Mouse (Mus musculus): ENCODE data around the gene Kat6b. TPM values are rescaled to one million over a fixed set of nuclear protein-coding genes. Genes with fewer than 3 reads are reported as not detected.

Kat6b gene
- polyA plus RNA-seq, 1 experiment from 2014 or later = 14.2 TPM

DNA sequence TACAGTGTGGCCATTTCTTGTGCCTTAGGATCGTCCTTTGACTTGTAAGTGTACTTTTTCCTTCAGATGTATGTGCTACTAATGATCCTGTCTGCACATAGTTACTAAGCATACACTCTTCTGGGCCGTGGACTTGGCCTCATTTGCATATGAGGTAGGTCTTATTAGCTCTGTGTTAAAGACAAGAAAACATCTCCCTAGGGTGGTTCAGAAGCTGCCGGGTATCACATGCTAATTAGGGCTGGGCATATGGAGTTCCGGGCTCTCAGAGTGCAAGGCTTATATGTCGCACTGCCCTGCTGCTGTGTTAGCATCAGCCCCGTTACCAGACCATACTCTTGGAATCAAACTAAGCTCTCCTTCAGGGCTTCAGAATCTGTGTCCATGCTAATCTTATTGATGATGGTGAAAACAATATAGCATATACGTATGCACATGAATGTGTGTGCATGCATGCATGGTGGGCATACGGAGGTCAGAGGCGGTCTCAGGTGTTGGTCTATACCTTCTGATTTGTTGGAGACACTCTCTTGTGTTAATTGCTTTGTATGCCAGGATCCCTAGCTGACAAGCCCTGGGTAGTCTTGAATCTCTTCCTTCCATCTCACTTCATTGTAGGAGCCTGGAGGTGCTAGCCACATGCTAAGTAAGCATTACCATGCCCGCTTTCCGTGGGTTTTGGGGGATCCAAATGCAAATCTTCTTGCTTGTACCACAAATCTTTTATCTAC lies 53.5 kb downstream of the Kat6b start:
- Histone ChIP-seq H3K27ac (replicated peaks) (no peak overlapping the region), H3K27me3 (replicated peaks; ENCODE audit: low read depth, poor library complexity, severe bottlenecking) (no peaks in the 10 kb centered on the region), H3K9me3 (no peaks in the 10 kb centered on the region), H3K4me1 (peaks cover 15% of the 10 kb centered on the region), H3K4me3 (no peak overlapping the region), H3K36me3 (replicated peaks) (0 out of 2 replicates have a peak, but pooled peaks cover 9% of the 10 kb centered on the region)
- 85% methylated on average over 11 of the region's 11 CpGs for WGBS
- DNase-seq (ENCODE audit: low spot score) = no peak

GRCm38 (mm10) chr14:21536485-21537181 lies 55.4 kb downstream of the Kat6b start:
- DNase-seq (ENCODE audit: low spot score) = no peak
- Histone ChIP-seq H3K4me1 (peaks cover 24% of the 10 kb centered on the region), H3K27ac (replicated peaks) (no peak overlapping the region), H3K36me3 (replicated peaks) (peaks cover 15% of the 10 kb centered on the region; the same call in 1 of the 2 replicates), H3K9me3 (no peaks in the 10 kb centered on the region), H3K27me3 (replicated peaks; ENCODE audit: low read depth, poor library complexity, severe bottlenecking) (no peaks in the 10 kb centered on the region), H3K4me3 (no peak overlapping the region)
- 85% methylated on average over 11 of the region's 11 CpGs for WGBS

DNA sequence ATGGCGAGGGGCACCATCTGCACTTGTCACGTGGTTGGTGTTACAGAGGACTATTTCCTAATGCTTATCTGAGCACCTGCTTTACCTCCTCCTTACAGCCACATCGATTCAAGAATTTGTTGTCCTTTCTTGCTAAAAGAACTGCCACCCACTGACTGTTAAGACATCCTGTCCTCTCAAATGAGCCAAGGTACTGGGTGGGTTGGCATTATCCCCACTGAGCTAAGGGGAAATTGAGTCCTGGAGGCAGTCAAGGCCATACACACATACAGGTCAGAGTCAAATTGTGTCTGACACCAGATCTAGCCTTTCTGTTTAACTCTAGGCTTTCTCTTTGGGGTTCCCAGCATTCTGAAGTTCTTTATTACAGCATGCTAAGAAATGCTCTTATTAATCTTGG lies 56.6 kb downstream of the Kat6b start:
- no peaks in the 10 kb centered on the region for H3K27me3 ChIP-seq (replicated peaks; ENCODE audit: low read depth, poor library complexity, severe bottlenecking)
- no peak overlapping the region for H3K4me3 ChIP-seq
- DNase-seq (ENCODE audit: low spot score) = no peak
- peaks cover 4% of the 10 kb centered on the region; the same call in 1 of the 2 replicates for H3K9me3 ChIP-seq
- WGBS = 90% methylated on average over 3 of the region's 3 CpGs
- no peak overlapping the region for H3K27ac ChIP-seq (replicated peaks)
- H3K4me1 ChIP-seq = peaks cover 24% of the 10 kb centered on the region
- peaks cover 25% of the 10 kb centered on the region for H3K36me3 ChIP-seq (replicated peaks)

DNA sequence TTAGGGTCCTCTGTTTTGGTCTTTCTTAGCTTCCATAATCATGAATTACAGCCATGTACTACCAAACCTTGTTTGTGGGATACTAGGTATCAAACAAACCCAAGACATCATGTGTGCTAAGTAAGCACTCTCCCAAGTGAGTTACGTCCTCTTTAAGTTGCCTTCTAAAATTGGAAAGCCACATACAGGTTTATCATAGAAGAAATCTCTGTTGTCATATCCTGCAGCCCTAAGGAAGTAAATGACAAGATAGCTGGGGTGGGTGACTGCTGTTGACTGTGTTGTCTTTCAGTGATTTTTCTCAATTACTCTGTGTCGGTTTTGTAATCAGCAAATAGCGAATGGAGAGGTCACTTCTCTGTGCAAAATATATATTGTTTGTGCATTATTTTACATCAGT lies 58.5 kb downstream of the Kat6b start:
- Histone ChIP-seq H3K4me3 (no peak overlapping the region), H3K9me3 (peaks cover 4% of the 10 kb centered on the region; the same call in 1 of the 2 replicates), H3K27me3 (replicated peaks; ENCODE audit: low read depth, poor library complexity, severe bottlenecking) (no peaks in the 10 kb centered on the region), H3K4me1 (peaks cover 15% of the 10 kb centered on the region), H3K36me3 (replicated peaks) (peaks cover 18% of the 10 kb centered on the region), H3K27ac (replicated peaks) (no peak overlapping the region)
- WGBS = 89% methylated on average over 3 of the region's 3 CpGs
- no peak for DNase-seq (ENCODE audit: low spot score)

DNA sequence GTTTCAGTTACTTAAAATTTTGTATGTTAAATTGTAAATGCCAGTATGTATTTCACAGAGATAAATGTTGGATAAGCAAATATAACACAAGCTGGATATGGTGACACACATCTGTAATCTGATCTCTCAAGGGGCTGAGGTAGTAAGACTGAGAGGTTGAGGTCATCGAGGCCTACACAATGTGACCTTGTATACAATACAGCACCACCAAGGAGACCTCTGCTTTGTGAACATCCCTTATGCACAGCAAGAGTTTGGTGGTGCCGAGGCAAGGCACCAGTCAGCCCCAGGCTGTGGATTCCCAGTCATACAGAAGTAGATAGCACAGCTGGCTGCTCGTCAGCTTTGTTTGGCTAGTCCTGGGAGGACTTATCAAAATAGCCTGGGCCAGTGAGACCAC lies 59.1 kb downstream of the Kat6b start:
- Histone ChIP-seq H3K27me3 (replicated peaks; ENCODE audit: low read depth, poor library complexity, severe bottlenecking) (no peaks in the 10 kb centered on the region), H3K36me3 (replicated peaks) (peaks cover 16% of the 10 kb centered on the region), H3K4me3 (no peak overlapping the region), H3K27ac (replicated peaks) (no peak overlapping the region), H3K4me1 (peaks cover 18% of the 10 kb centered on the region), H3K9me3 (peaks cover 4% of the 10 kb centered on the region; the same call in 1 of the 2 replicates)
- DNase-seq (ENCODE audit: low spot score) = no peak
- 40% methylated on average over 3 of the region's 3 CpGs for WGBS

GRCm38 (mm10) chr14:21545529-21545928 lies 64.3 kb downstream of the Kat6b start:
- peaks cover 37% of the 10 kb centered on the region for H3K4me1 ChIP-seq
- H3K9me3 ChIP-seq = peaks cover 4% of the 10 kb centered on the region; the same call in 1 of the 2 replicates
- no peaks in the 10 kb centered on the region for H3K27me3 ChIP-seq (replicated peaks; ENCODE audit: low read depth, poor library complexity, severe bottlenecking)
- peaks cover 16% of the 10 kb centered on the region for H3K36me3 ChIP-seq (replicated peaks)
- H3K27ac ChIP-seq (replicated peaks) = peak overlapping the region; percentile 31; the same call in 1 of the 2 replicates
- no peak overlapping the region for H3K4me3 ChIP-seq
- no peak for DNase-seq (ENCODE audit: low spot score)
- 78% methylated on average over 4 of the region's 4 CpGs for WGBS

DNA sequence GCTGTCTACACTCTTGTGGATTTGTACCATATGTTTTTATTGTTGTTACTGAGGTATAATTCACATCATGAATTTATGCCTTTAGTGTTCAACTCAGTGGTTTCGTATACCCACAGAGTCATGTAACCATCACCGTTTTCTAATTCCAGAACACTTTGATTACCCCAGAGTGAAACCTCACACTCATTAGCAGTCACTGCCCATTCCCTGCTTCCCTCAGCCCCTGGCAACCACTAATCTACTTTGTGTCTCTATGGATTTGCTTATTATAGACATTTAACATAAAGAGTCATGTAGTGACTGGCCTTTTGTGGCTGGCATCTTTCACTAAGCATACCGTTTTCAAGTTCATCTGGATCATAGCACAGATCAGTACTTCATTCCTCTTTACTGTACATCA lies 65.1 kb downstream of the Kat6b start:
- peaks cover 4% of the 10 kb centered on the region; the same call in 1 of the 2 replicates for H3K9me3 ChIP-seq
- no peaks in the 10 kb centered on the region for H3K27me3 ChIP-seq (replicated peaks; ENCODE audit: low read depth, poor library complexity, severe bottlenecking)
- no peak overlapping the region for H3K4me3 ChIP-seq
- peaks cover 35% of the 10 kb centered on the region for H3K4me1 ChIP-seq
- DNase-seq (ENCODE audit: low spot score) = no peak
- H3K36me3 ChIP-seq (replicated peaks) = peaks cover 12% of the 10 kb centered on the region
- WGBS = 76% methylated on average over 3 of the region's 3 CpGs
- H3K27ac ChIP-seq (replicated peaks) = no peak overlapping the region; the same call in 1 of the 2 replicates

DNA sequence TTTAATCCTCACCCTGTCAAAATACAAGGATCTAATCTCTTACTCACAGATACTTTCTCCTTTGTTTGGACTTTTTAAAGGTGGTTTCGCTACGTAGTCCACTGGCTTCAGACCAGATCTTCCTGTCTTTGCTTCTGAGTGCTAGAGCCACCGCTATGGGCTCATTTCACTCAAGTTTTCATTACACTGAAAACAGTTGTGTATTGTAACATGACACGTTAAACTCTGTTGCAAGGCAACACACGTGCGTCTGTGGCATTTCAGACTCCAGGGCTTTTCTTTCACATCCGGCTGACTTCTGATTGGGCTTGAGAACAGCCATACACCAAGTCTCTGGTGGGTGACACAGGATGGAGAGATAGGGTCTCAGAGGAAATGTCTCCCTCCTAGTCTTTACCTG lies 66.1 kb downstream of the Kat6b start:
- peaks cover 35% of the 10 kb centered on the region for H3K4me1 ChIP-seq
- no peak for DNase-seq (ENCODE audit: low spot score)
- H3K27me3 ChIP-seq (replicated peaks; ENCODE audit: low read depth, poor library complexity, severe bottlenecking) = no peaks in the 10 kb centered on the region
- H3K4me3 ChIP-seq = no peak overlapping the region
- no peak overlapping the region for H3K27ac ChIP-seq (replicated peaks)
- H3K9me3 ChIP-seq = peaks cover 2% of the 10 kb centered on the region; the same call in 1 of the 2 replicates
- H3K36me3 ChIP-seq (replicated peaks) = peaks cover 5% of the 10 kb centered on the region
- 49% methylated on average over 7 of the region's 7 CpGs for WGBS

DNA sequence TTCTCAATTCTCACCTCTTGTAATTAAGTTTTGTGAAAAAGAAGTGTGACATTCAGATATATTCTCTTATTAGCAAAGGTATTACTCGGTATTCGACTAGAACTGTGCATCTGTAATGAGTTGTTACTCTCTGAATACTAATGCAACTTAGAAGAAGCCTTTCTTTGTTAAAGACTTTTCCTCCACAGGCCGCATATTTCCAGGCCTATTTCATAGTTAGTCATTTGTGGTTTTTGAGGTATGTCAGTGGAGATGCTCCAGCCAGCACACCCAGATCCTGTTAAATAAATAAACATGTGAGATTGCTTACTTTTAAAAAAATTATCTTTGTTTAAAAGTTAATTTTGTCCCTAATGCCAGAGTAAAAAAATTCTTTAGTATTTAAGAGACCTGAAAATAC lies 66.7 kb downstream of the Kat6b start:
- Histone ChIP-seq H3K4me1 (peaks cover 36% of the 10 kb centered on the region), H3K27ac (replicated peaks) (no peak overlapping the region)
- WGBS = 71% methylated on average over 3 of the region's 3 CpGs

GRCm38 (mm10) chr14:21548952-21549607 lies 67.8 kb downstream of the Kat6b start:
- no peak overlapping the region for H3K27ac ChIP-seq (replicated peaks)
- no peaks in the 10 kb centered on the region for H3K27me3 ChIP-seq (replicated peaks; ENCODE audit: low read depth, poor library complexity, severe bottlenecking)
- H3K36me3 ChIP-seq (replicated peaks) = no peaks in the 10 kb centered on the region
- no peaks in the 10 kb centered on the region for H3K9me3 ChIP-seq
- no peak for DNase-seq (ENCODE audit: low spot score)
- peaks cover 43% of the 10 kb centered on the region for H3K4me1 ChIP-seq
- WGBS = 79% methylated on average over 6 of the region's 6 CpGs
- no peak overlapping the region for H3K4me3 ChIP-seq

More for the DNA sequence above, 66.7 kb downstream of the Kat6b start:
- Histone ChIP-seq H3K36me3 (replicated peaks) (no peaks in the 10 kb centered on the region), H3K27me3 (replicated peaks; ENCODE audit: low read depth, poor library complexity, severe bottlenecking) (no peaks in the 10 kb centered on the region), H3K4me3 (no peak overlapping the region), H3K9me3 (no peaks in the 10 kb centered on the region)
- no peak for DNase-seq (ENCODE audit: low spot score)

- Histone ChIP-seq H3K27ac (replicated peaks) (no peak overlapping the region), H3K27me3 (replicated peaks; ENCODE audit: low read depth, poor library complexity, severe bottlenecking) (no peaks in the 10 kb centered on the region), H3K9me3 (no peaks in the 10 kb centered on the region), H3K4me1 (peaks cover 43% of the 10 kb centered on the region), H3K4me3 (no peak overlapping the region), H3K36me3 (replicated peaks) (no peaks in the 10 kb centered on the region)
- DNase-seq (ENCODE audit: low spot score) = no peak
- WGBS = 92% methylated on average over 6 of the region's 6 CpGs
Measured at GRCm38 (mm10) chr14:21549608-21550115, 68.4 kb downstream of the Kat6b start.

DNA sequence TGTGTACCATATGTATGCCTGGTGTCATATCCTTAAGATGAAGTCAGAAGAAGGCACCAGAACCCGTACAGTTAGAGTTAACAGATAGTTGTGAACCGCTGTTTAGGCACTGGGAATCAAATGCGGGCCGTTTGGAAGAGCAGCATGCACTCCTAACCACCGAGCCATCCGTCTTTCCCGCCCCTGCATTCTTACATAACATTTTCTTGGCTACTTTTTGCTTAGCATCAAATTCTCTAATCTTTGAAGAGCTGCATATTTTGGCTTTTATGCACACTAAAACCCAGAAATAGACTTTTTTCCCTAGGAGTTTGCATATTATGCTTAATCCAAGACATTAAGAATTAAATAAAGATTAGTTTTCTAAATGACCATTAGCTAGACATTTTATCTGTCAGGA lies 69.3 kb downstream of the Kat6b start:
- no peaks in the 10 kb centered on the region for H3K36me3 ChIP-seq (replicated peaks)
- no peaks in the 10 kb centered on the region for H3K9me3 ChIP-seq
- no peaks in the 10 kb centered on the region for H3K27me3 ChIP-seq (replicated peaks; ENCODE audit: low read depth, poor library complexity, severe bottlenecking)
- peaks cover 39% of the 10 kb centered on the region for H3K4me1 ChIP-seq
- 94% methylated on average over 7 of the region's 7 CpGs for WGBS
- no peak overlapping the region for H3K4me3 ChIP-seq
- H3K27ac ChIP-seq (replicated peaks) = no peak overlapping the region
- DNase-seq (ENCODE audit: low spot score) = no peak

Data from embryonic facial prominence, embryonic 10.5 days (tissue).